Comparison of ENCODE assay signal across 9 mouse cellular contexts in the genomic region with DNA sequence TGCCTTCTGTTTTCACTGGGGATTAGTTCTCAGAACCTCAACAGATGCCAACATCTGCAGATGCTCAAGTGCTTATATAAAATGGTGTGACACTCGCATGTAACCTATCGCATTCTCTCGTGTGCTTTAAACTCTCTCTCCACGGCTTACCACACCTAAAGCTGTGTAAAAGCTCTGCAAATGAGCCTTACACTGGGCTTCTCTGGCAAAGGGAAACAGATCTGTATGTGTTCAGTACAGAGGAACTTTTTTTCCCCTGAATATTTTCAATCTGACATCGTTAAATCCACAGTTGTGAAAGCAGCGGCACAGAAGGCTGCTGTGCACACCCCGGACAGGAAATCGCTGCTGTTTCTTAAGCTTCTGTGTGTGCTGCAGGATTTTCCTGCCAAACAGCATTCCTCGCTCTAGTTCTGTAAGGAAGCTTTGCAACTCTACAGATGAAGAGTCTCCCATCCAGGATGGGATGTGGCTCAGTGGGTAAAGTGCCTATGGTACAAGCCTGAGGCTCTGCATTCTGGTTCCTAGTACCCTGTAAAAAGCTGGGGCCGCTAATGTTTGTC.
A peak's percentile ranks its signal among the peaks of the same experiment; 100 is the strongest.
DNase-seq lines count a peak whose midpoint lies in the region; ATAC-seq and TF ChIP-seq lines count a peak whose summit lies in the region.
"Had no signal": no experiment of that assay in that cellular context is flagged by ENCODE, and none has a peak within 500 bp of the region (broad histone marks: within the 10 kb centered on the region; RNA-seq: fewer than 3 reads in every experiment).

No protein-coding gene starts in this region.

- H3K4me1 ChIP-seq in kidney, postnatal 0 days (replicated peaks; ENCODE audit: insufficient read depth, low read length), result 0 out of 2 replicates have a peak, but pooled peaks cover 9% of the 10 kb centered on the region
- peaks cover 62% of the 10 kb centered on the region for H3K4me1 ChIP-seq in hindbrain, embryonic 13.5 days (replicated peaks)
- H3K4me1 ChIP-seq in midbrain, embryonic 13.5 days (replicated peaks), result peaks cover 65% of the 10 kb centered on the region
- no peaks in the 10 kb centered on the region for H3K4me1 ChIP-seq in cerebellum, adult 2 months (ENCODE audit: control insufficient read depth, insufficient read depth, low read length)

- no peak overlapping the region for H3K27ac ChIP-seq in kidney, postnatal 0 days
- H3K27ac ChIP-seq in hindbrain, embryonic 13.5 days, result peak overlapping the region; percentile 36; the same call in 1 of the 2 replicates
- H3K27ac ChIP-seq in midbrain, embryonic 13.5 days, result peak overlapping the region; percentile 37; the same call in 1 of the 2 replicates
- no peak overlapping the region for H3K27ac ChIP-seq in cerebellum, adult 2 months (ENCODE audit: insufficient read depth, low read length)

- H3K27me3 ChIP-seq in kidney, postnatal 0 days (ENCODE audit: insufficient read depth, low read length), result no peaks in the 10 kb centered on the region
- no peaks in the 10 kb centered on the region for H3K27me3 ChIP-seq in hindbrain, embryonic 13.5 days
- H3K27me3 ChIP-seq in midbrain, embryonic 13.5 days, result no peaks in the 10 kb centered on the region
- no peaks in the 10 kb centered on the region; the same call in 1 of the 2 replicates for H3K27me3 ChIP-seq in cerebellum, adult 2 months (ENCODE audit: control insufficient read depth, insufficient read depth, low read length)

- no peak for ATAC-seq in kidney, postnatal 0 days (replicated peaks; ENCODE audit: low FRiP score, low read depth)
- ATAC-seq in hindbrain, embryonic 13.5 days (ENCODE audit: low FRiP score), result no peak
- no peak for ATAC-seq in midbrain, embryonic 13.5 days

- TF ChIP-seq CTCF in kidney, postnatal 0 days (IDR thresholded peaks at IDR 0.05; ENCODE audit: low read depth), result no peak
- TF ChIP-seq CTCF in cerebellum, adult 2 months (IDR thresholded peaks at IDR 0.05; ENCODE audit: borderline replicate concordance, insufficient read depth, low read depth, low read length), result no peak

- WGBS in kidney, postnatal 0 days, result 34% methylated on average over 10 of the region's 10 CpGs
- 74% methylated on average over 10 of the region's 10 CpGs for WGBS in hindbrain, embryonic 13.5 days
- WGBS in midbrain, embryonic 13.5 days, result 60% methylated on average over 10 of the region's 10 CpGs
- 77% methylated on average over 10 of the region's 10 CpGs for WGBS in cerebellum, adult 2 months

- no peak for TF ChIP-seq POLR2A in cerebellum, adult 2 months (IDR thresholded peaks at IDR 0.05; ENCODE audit: borderline replicate concordance, insufficient read depth, low read length)

- no peak overlapping the region for H3K4me2 ChIP-seq in kidney, postnatal 0 days (ENCODE audit: low read length)
- no peak overlapping the region for H3K4me2 ChIP-seq in hindbrain, embryonic 13.5 days
- no peak overlapping the region for H3K4me2 ChIP-seq in midbrain, embryonic 13.5 days (replicated peaks)

- H3K9me3 ChIP-seq in kidney, postnatal 0 days (replicated peaks; ENCODE audit: low read length), result no peaks in the 10 kb centered on the region
- H3K9me3 ChIP-seq in hindbrain, embryonic 13.5 days, result no peaks in the 10 kb centered on the region
- no peaks in the 10 kb centered on the region for H3K9me3 ChIP-seq in midbrain, embryonic 13.5 days

- peak; percentile 76 for DNase-seq in kidney, postnatal 0 days (ENCODE audit: low spot score)
- no peak for DNase-seq in kidney, adult 18-20 months
- peak; percentile 19 for DNase-seq in fat pad, adult 2 months (ENCODE audit: extremely low read depth, low read depth, low spot score)
- DNase-seq in cerebellum, adult 2 months, result no peak
- no peak for DNase-seq in spleen, postnatal 4 days (ENCODE audit: low spot score in 2 of 2)
- no peak for DNase-seq in layer of hippocampus, adult 11-12 months (ENCODE audit: low spot score)
- DNase-seq: cerebellum, postnatal 25 days had no signal

- H3K4me3 ChIP-seq in kidney, postnatal 0 days (replicated peaks; ENCODE audit: low read depth, low read length), result no peak overlapping the region
- H3K4me3 ChIP-seq in hindbrain, embryonic 13.5 days, result no peak overlapping the region
- no peak overlapping the region for H3K4me3 ChIP-seq in midbrain, embryonic 13.5 days (replicated peaks)
- no peak overlapping the region for H3K4me3 ChIP-seq in cerebellum, adult 2 months (replicated peaks; ENCODE audit: insufficient read depth, low read depth, low read length)

- H3K36me3 ChIP-seq in kidney, postnatal 0 days (ENCODE audit: insufficient read depth, low read length), result no peaks in the 10 kb centered on the region
- no peaks in the 10 kb centered on the region for H3K36me3 ChIP-seq in hindbrain, embryonic 13.5 days
- no peaks in the 10 kb centered on the region for H3K36me3 ChIP-seq in midbrain, embryonic 13.5 days

- H3K9ac ChIP-seq in kidney, postnatal 0 days (ENCODE audit: low read depth, low read length), result no peak overlapping the region
- H3K9ac ChIP-seq in hindbrain, embryonic 13.5 days, result no peak overlapping the region
- H3K9ac ChIP-seq in midbrain, embryonic 13.5 days (replicated peaks), result 0 out of 2 replicates have a peak overlapping the region, but pooled peaks have one; percentile 7

Comparison
In these comparisons a context has a peak if more than half of its experiments do, and no peak if none do; other contexts are left out.
1. DNase-seq: peak in kidney, postnatal 0 days (single experiment) and fat pad, adult 2 months (single experiment); none in kidney, adult 18-20 months (single experiment), cerebellum, adult 2 months (0 of 2), spleen, postnatal 4 days (0 of 2) and layer of hippocampus, adult 11-12 months (single experiment).
2. H3K27ac ChIP-seq: peak in hindbrain, embryonic 13.5 days (single experiment) and midbrain, embryonic 13.5 days (single experiment); none in kidney, postnatal 0 days (single experiment) and cerebellum, adult 2 months (single experiment).